Mouse (Mus musculus) stomach, postnatal 0 days (tissue): ENCODE results near the gene Mmadhc. TPM values are rescaled to one million over a fixed set of nuclear protein-coding genes. Genes with fewer than 3 reads are reported as not detected.

ENCODE experiments used
- ATAC-seq: fragments of 200-750 bp; cut with Nextera tagmentation; 2 replicates; pipeline ENCODE4 v1.8.0; 2017; ENCODE audit not compliant: low FRiP score, low TSS enrichment
- DNase-seq: peaks from one replicate; pipeline ENCODE4 v3.0.0-alpha.2; 2016; ENCODE audit warnings: low spot score
- H3K27ac ChIP-seq: fragments of 300-500 bp; sonication (generic); replicated peaks from 2 replicates; pipeline ENCODE4 v1.5.1; 2014; ENCODE audit warnings: mild to moderate bottlenecking, control low read depth
- H3K27me3 ChIP-seq: fragments of 300-500 bp; sonication (generic); 2 replicates; pipeline ENCODE4 v1.6.1; 2014; ENCODE audit warnings: low read length; ENCODE audit not compliant: control insufficient read depth, insufficient read depth
- H3K36me3 ChIP-seq: fragments of 300-500 bp; sonication (generic); 2 replicates; pipeline ENCODE4 v1.6.1; 2014; ENCODE audit warnings: low read length, mixed read lengths; ENCODE audit not compliant: control insufficient read depth, insufficient read depth
- H3K4me1 ChIP-seq: fragments of 300-500 bp; sonication (generic); replicated peaks from 2 replicates; pipeline ENCODE4 v1.6.1; 2014; ENCODE audit warnings: antibody characterized with exemption; ENCODE audit not compliant: control insufficient read depth, insufficient read depth
- H3K4me2 ChIP-seq: fragments of 300-500 bp; sonication (generic); replicated peaks from 2 replicates; pipeline ENCODE4 v1.6.1; 2014; ENCODE audit warnings: low read depth, mild to moderate bottlenecking, control low read depth, moderate library complexity
- H3K4me3 ChIP-seq: fragments of 300-500 bp; sonication (generic); 2 replicates; pipeline ENCODE4 v1.5.1; 2014; ENCODE audit warnings: low read depth, low read length, control low read depth
- H3K9ac ChIP-seq: fragments of 300-500 bp; sonication (generic); 2 replicates; pipeline ENCODE4 v1.6.1; 2014; ENCODE audit warnings: mild to moderate bottlenecking, low read length, control low read depth, mixed read lengths
- H3K9me3 ChIP-seq: fragments of 300-500 bp; sonication (generic); 2 replicates; pipeline ENCODE4 v1.6.1; 2016; ENCODE audit warnings: low read length; ENCODE audit not compliant: control insufficient read depth
- CTCF ChIP-seq: IDR thresholded peaks from 2 replicates; pipeline ENCODE4 v1.5.1; 2016; ENCODE audit warnings: antibody characterized with exemption, low read depth, mild to moderate bottlenecking, moderate library complexity
- EP300 ChIP-seq: optimal IDR thresholded peaks from 2 replicates; pipeline ENCODE3; 2016; ENCODE audit warnings: antibody characterized with exemption
- WGBS: fragments of 180-500 bp; shearing (Covaris S2); extraction: QIAGEN DNeasy Blood & Tissue Kit; methylation state at CpG from one replicate; pipeline ENCODE4 v1.1.7; 2014; 5-methylcytosine and 5-hydroxymethylcytosine counted together
- polyA plus RNA-seq: library from polyadenylated mRNA; unstranded; fragments of >200 nt; fragmentation: Nextera tagmentation; extraction: Ambion mirVana; gene quantifications from 2 replicates; pipeline ENCODE4 v1.2.1, GENCODE M21; 2015

The Mmadhc gene
- polyA plus RNA-seq, 1 experiment from 2014 or later: 147 TPM

DNA sequence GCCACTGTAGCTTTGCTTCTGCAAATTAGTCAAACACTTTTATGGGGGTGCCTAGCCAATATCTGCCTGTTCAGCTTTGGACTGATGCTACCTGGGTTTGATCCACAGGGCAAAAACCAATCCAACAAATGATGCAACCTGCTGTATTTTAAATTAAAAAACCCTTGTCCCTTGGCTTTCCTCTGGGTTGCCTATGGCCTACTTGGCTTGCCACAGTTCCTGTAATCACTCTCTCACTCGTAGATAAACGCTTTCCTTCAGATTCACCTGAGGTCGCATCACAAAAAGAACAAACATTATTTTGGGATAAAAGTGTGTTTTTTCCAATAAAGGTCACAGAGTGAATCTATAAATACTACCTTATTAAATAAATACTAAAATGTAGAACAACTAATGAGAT lies 3.0 kb downstream of the Mmadhc start:
- 79% methylated on average over 3 of the region's 3 CpGs for WGBS
- peaks cover 4% of the 10 kb centered on the region; the same call in 1 of the 2 replicates for H3K4me1 ChIP-seq
- H3K36me3 ChIP-seq: peaks cover 5% of the 10 kb centered on the region; the same call in 1 of the 2 replicates
- TF ChIP-seq EP300 (no peak), CTCF (no peak)
- no peak for ATAC-seq
- no peak for DNase-seq
- no peak overlapping the region for H3K4me2 ChIP-seq
- H3K9ac ChIP-seq: no peak overlapping the region
- no peak overlapping the region for H3K4me3 ChIP-seq
- H3K9me3 ChIP-seq: no peaks in the 10 kb centered on the region
- no peaks in the 10 kb centered on the region for H3K27me3 ChIP-seq
- H3K27ac ChIP-seq: no peak overlapping the region

DNA sequence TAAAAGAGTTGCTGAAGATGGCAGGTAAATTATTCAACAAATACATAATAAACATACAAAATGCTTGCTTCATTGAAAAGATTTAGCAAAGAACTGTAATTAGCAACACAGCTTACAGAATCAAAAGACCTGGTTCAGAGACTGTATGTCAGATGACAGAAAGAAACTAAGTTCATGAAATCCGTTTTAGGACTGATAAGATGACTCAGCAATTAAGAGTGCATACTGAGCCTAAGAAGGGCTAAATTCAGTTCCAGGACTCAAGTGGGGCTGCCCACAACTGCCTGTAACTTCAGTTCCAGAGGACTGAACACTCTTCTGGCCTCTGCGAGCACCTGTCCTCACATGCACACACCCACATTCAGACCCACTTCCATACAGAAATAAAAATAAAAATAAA lies 4.7 kb downstream of the Mmadhc start:
- DNase-seq (no peak), ATAC-seq (no peak)
- H3K4me3 ChIP-seq: no peak overlapping the region
- H3K27me3 ChIP-seq: no peaks in the 10 kb centered on the region
- no peak overlapping the region for H3K27ac ChIP-seq
- 54% methylated on average over 2 of the region's 2 CpGs for WGBS
- TF ChIP-seq EP300: no peak
- TF ChIP-seq CTCF: no peak
- peaks cover 8% of the 10 kb centered on the region for H3K36me3 ChIP-seq
- H3K9me3 ChIP-seq: no peaks in the 10 kb centered on the region
- no peak overlapping the region for H3K4me2 ChIP-seq
- peaks cover 4% of the 10 kb centered on the region; the same call in 1 of the 2 replicates for H3K4me1 ChIP-seq
- no peak overlapping the region for H3K9ac ChIP-seq

- no peaks in the 10 kb centered on the region for H3K27me3 ChIP-seq
- 93% methylated on average over 2 of the region's 2 CpGs for WGBS
- DNase-seq: no peak
- no peak overlapping the region for H3K4me3 ChIP-seq
- H3K9me3 ChIP-seq: no peaks in the 10 kb centered on the region
- H3K4me1 ChIP-seq: peaks cover 4% of the 10 kb centered on the region; the same call in 1 of the 2 replicates
- TF ChIP-seq CTCF (peak; percentile 62), EP300 (no peak)
- no peak overlapping the region for H3K27ac ChIP-seq
- no peak overlapping the region for H3K9ac ChIP-seq
- ATAC-seq: no peak
- peaks cover 14% of the 10 kb centered on the region for H3K36me3 ChIP-seq
- no peak overlapping the region for H3K4me2 ChIP-seq
These were observed 5.8 kb downstream of the Mmadhc start for GRCm38 (mm10) chr2:50290754-50291153.

GRCm38 (mm10) chr2:50284781-50285180 lies 11.8 kb downstream of the Mmadhc start:
- Histone ChIP-seq H3K4me2 (no peak overlapping the region), H3K4me3 (no peak overlapping the region), H3K9me3 (no peaks in the 10 kb centered on the region), H3K4me1 (no peaks in the 10 kb centered on the region), H3K27me3 (no peaks in the 10 kb centered on the region), H3K27ac (no peak overlapping the region), H3K9ac (no peak overlapping the region), H3K36me3 (peaks cover 15% of the 10 kb centered on the region; the same call in 1 of the 2 replicates)
- DNase-seq (no peak), ATAC-seq (no peak)
- TF ChIP-seq EP300 (no peak), CTCF (peak; percentile 75)
- WGBS: 61% methylated on average over 3 of the region's 3 CpGs

GRCm38 (mm10) chr2:50284040-50284439 lies 12.6 kb downstream of the Mmadhc start:
- DNase-seq (no peak), ATAC-seq (peak; percentile 51; the same call in 1 of the 2 replicates)
- H3K36me3 ChIP-seq: peaks cover 15% of the 10 kb centered on the region; the same call in 1 of the 2 replicates
- 61% methylated on average over 5 of the region's 5 CpGs for WGBS
- H3K4me3 ChIP-seq: no peak overlapping the region
- no peaks in the 10 kb centered on the region for H3K9me3 ChIP-seq
- no peak overlapping the region for H3K27ac ChIP-seq
- TF ChIP-seq CTCF (no peak), EP300 (no peak)
- no peaks in the 10 kb centered on the region for H3K4me1 ChIP-seq
- no peaks in the 10 kb centered on the region for H3K27me3 ChIP-seq
- H3K9ac ChIP-seq: no peak overlapping the region
- no peak overlapping the region for H3K4me2 ChIP-seq

GRCm38 (mm10) chr2:50276715-50277114 lies 19.9 kb downstream of the Mmadhc start:
- H3K36me3 ChIP-seq: peaks cover 6% of the 10 kb centered on the region; the same call in 1 of the 2 replicates
- DNase-seq (no peak), ATAC-seq (0 out of 2 replicates have a peak, but pooled peaks have one; percentile 56)
- no peaks in the 10 kb centered on the region for H3K27me3 ChIP-seq
- no peaks in the 10 kb centered on the region for H3K4me1 ChIP-seq
- H3K9me3 ChIP-seq: no peaks in the 10 kb centered on the region
- TF ChIP-seq CTCF (no peak), EP300 (no peak)
- 81% methylated on average over 10 of the region's 10 CpGs for WGBS
- H3K9ac ChIP-seq: no peak overlapping the region
- H3K4me3 ChIP-seq: no peak overlapping the region
- no peak overlapping the region for H3K4me2 ChIP-seq
- H3K27ac ChIP-seq: no peak overlapping the region
